Mouse (Mus musculus) heart, embryonic 14.5 days (tissue): ENCODE measurements around the gene Slc1a4. TPM values are rescaled to one million over a fixed set of nuclear protein-coding genes. Genes with fewer than 3 reads are reported as not detected.

Experiments used
- ATAC-seq: fragments of 200-750 bp; cut with Nextera tagmentation; 2 replicates; pipeline ENCODE4 v1.8.0; 2017; ENCODE audit warnings: low read depth, moderate TSS enrichment; ENCODE audit not compliant: insufficient number of reproducible peaks, insufficient read depth, low FRiP score
- H3K27ac ChIP-seq, 2 experiments: fragments of 200-500 bp in 1 of 2; fragments of 300-500 bp in 1 of 2; sonication (generic) in 1 of 2; replicated peaks in 1 of 2; 2 replicates each; pipeline ENCODE4 v1.5.1; 2012 to 2014; ENCODE audit warnings: low read depth in 2 of 2, low read length in 2 of 2, control low read depth in 1 of 2, mild to moderate bottlenecking in 1 of 2, mixed read lengths in 1 of 2; ENCODE audit not compliant: control insufficient read depth in 1 of 2, insufficient read depth in 1 of 2
- H3K27me3 ChIP-seq: fragments of 300-500 bp; sonication (generic); 2 replicates; pipeline ENCODE4 v1.6.1; 2014; ENCODE audit warnings: mild to moderate bottlenecking, low read length, control low read depth; ENCODE audit not compliant: control insufficient read depth, insufficient read depth
- H3K36me3 ChIP-seq: fragments of 300-500 bp; sonication (generic); 2 replicates; pipeline ENCODE4 v1.6.1; 2014; ENCODE audit warnings: mild to moderate bottlenecking, control low read depth, low read length, mixed read lengths; ENCODE audit not compliant: control insufficient read depth, insufficient read depth
- H3K4me1 ChIP-seq, 2 experiments: fragments of 200-500 bp in 1 of 2; fragments of 300-500 bp in 1 of 2; sonication (generic) in 1 of 2; 2 replicates each; pipeline ENCODE4 v1.6.1; 2012 to 2014; ENCODE audit warnings: low read length in 2 of 2, control low read depth in 1 of 2, mixed read lengths in 1 of 2; ENCODE audit not compliant: control insufficient read depth in 2 of 2, insufficient read depth in 2 of 2
- H3K4me2 ChIP-seq: fragments of 300-500 bp; sonication (generic); 2 replicates; pipeline ENCODE4 v1.6.1; 2014; ENCODE audit warnings: mild to moderate bottlenecking, low read length
- H3K4me3 ChIP-seq, 2 experiments: fragments of 200-500 bp in 1 of 2; fragments of 300-500 bp in 1 of 2; sonication (generic) in 1 of 2; 2 replicates each; pipeline ENCODE4 v1.5.1; 2012 to 2014; ENCODE audit warnings: low read length in 2 of 2, mild to moderate bottlenecking in 2 of 2, control low read depth in 1 of 2, low read depth in 1 of 2, moderate library complexity in 1 of 2; ENCODE audit not compliant: control insufficient read depth in 1 of 2, insufficient read depth in 1 of 2
- H3K9ac ChIP-seq: fragments of 300-500 bp; sonication (generic); 2 replicates; pipeline ENCODE4 v1.6.1; 2014; ENCODE audit warnings: mild to moderate bottlenecking, low read length
- H3K9me3 ChIP-seq: fragments of 300-500 bp; sonication (generic); 2 replicates; pipeline ENCODE4 v1.6.1; 2016; ENCODE audit warnings: low read length, control low read depth; ENCODE audit not compliant: control insufficient read depth
- WGBS: fragments of 180-500 bp; shearing (Covaris S2); extraction: QIAGEN DNeasy Blood & Tissue Kit; methylation state at CpG from one replicate; pipeline ENCODE4 v1.1.7; 2014; 5-methylcytosine and 5-hydroxymethylcytosine counted together
- polyA plus RNA-seq: library from polyadenylated mRNA; unstranded; fragments of >200 nt; fragmentation: Nextera tagmentation; extraction: Ambion mirVana; gene quantifications from 2 replicates; pipeline ENCODE4 v1.2.1, GENCODE M21; 2014

Slc1a4 gene
- polyA plus RNA-seq, 1 experiment from 2014 or later, result 7.5 TPM

GRCm38 (mm10) chr11:20357684-20358447 lies 25.4 kb upstream of the Slc1a4 start:
- Histone ChIP-seq H3K4me1 (no peaks in the 10 kb centered on the region), H3K36me3 (no peaks in the 10 kb centered on the region), H3K27ac (no peak overlapping the region), H3K9me3 (no peaks in the 10 kb centered on the region), H3K4me2 (no peak overlapping the region), H3K27me3 (no peaks in the 10 kb centered on the region), H3K9ac (no peak overlapping the region), H3K4me3 (no peak overlapping the region)
- WGBS, result 70% methylated on average over 9 of the region's 9 CpGs
- no peak for ATAC-seq

GRCm38 (mm10) chr11:20348466-20348865 lies 16.0 kb upstream of the Slc1a4 start:
- H3K9ac ChIP-seq, result no peak overlapping the region
- no peaks in the 10 kb centered on the region for H3K9me3 ChIP-seq
- peaks cover 0 to 5% of the 10 kb centered on the region in 2 experiments; a peak in 1 of 4 replicates for H3K4me1 ChIP-seq
- WGBS, result 81% methylated on average over 2 of the region's 2 CpGs
- ATAC-seq, result no peak
- no peak overlapping the region for H3K4me2 ChIP-seq
- no peak overlapping the region for H3K4me3 ChIP-seq
- no peaks in the 10 kb centered on the region for H3K36me3 ChIP-seq
- H3K27me3 ChIP-seq, result no peaks in the 10 kb centered on the region
- no peak overlapping the region for H3K27ac ChIP-seq

- Histone ChIP-seq H3K4me2 (no peak overlapping the region), H3K9ac (no peak overlapping the region), H3K36me3 (no peaks in the 10 kb centered on the region), H3K4me3 (no peak overlapping the region), H3K4me1 (peaks cover 0 to 5% of the 10 kb centered on the region in 2 experiments; a peak in 1 of 4 replicates), H3K27me3 (no peaks in the 10 kb centered on the region), H3K27ac (no peak overlapping the region), H3K9me3 (no peaks in the 10 kb centered on the region)
- 37% methylated on average over 6 of the region's 6 CpGs for WGBS
- no peak for ATAC-seq
Observed at GRCm38 (mm10) chr11:20347548-20347947, 15.0 kb upstream of the Slc1a4 start.

GRCm38 (mm10) chr11:20346369-20346768 lies 13.9 kb upstream of the Slc1a4 start:
- peaks cover 0 to 5% of the 10 kb centered on the region in 2 experiments; a peak in 1 of 4 replicates for H3K4me1 ChIP-seq
- H3K9me3 ChIP-seq, result no peaks in the 10 kb centered on the region
- H3K4me3 ChIP-seq, result no peak overlapping the region
- 69% methylated on average over 2 of the region's 2 CpGs for WGBS
- no peaks in the 10 kb centered on the region for H3K36me3 ChIP-seq
- H3K27me3 ChIP-seq, result no peaks in the 10 kb centered on the region
- no peak overlapping the region for H3K9ac ChIP-seq
- no peak overlapping the region for H3K27ac ChIP-seq
- no peak for ATAC-seq
- H3K4me2 ChIP-seq, result no peak overlapping the region

- no peak overlapping the region for H3K27ac ChIP-seq
- H3K36me3 ChIP-seq, result no peaks in the 10 kb centered on the region
- no peak overlapping the region for H3K9ac ChIP-seq
- no peak overlapping the region for H3K4me2 ChIP-seq
- H3K9me3 ChIP-seq, result no peaks in the 10 kb centered on the region
- no peaks in the 10 kb centered on the region for H3K27me3 ChIP-seq
- WGBS, result 88% methylated on average over 4 of the region's 4 CpGs
- H3K4me3 ChIP-seq, result no peak overlapping the region
- ATAC-seq, result no peak
- H3K4me1 ChIP-seq, result peaks cover 0 to 5% of the 10 kb centered on the region in 2 experiments; a peak in 1 of 4 replicates
Observed at GRCm38 (mm10) chr11:20343952-20344351, 11.4 kb upstream of the Slc1a4 start.

- WGBS, result 52% methylated on average over 1 of the region's 1 CpGs
- no peak for ATAC-seq
Observed at GRCm38 (mm10) chr11:20341598-20341997, 9.1 kb upstream of the Slc1a4 start.

GRCm38 (mm10) chr11:20338703-20339102 lies 6.2 kb upstream of the Slc1a4 start:
- 54% methylated on average over 2 of the region's 2 CpGs for WGBS
- Histone ChIP-seq H3K27me3 (no peaks in the 10 kb centered on the region), H3K36me3 (no peaks in the 10 kb centered on the region), H3K4me3 (no peak overlapping the region), H3K9me3 (no peaks in the 10 kb centered on the region), H3K4me2 (no peak overlapping the region), H3K27ac (no peak overlapping the region), H3K9ac (no peak overlapping the region), H3K4me1 (0 out of 4 replicates have a peak, but pooled peaks cover 0 to 3% of the 10 kb centered on the region in 2 experiments)
- no peak for ATAC-seq

More at GRCm38 (mm10) chr11:20341598-20341997, 9.1 kb upstream of the Slc1a4 start:
- Histone ChIP-seq H3K4me2 (no peak overlapping the region), H3K27me3 (no peaks in the 10 kb centered on the region), H3K9me3 (no peaks in the 10 kb centered on the region), H3K27ac (no peak overlapping the region), H3K36me3 (no peaks in the 10 kb centered on the region), H3K4me1 (no peaks in the 10 kb centered on the region), H3K4me3 (no peak overlapping the region), H3K9ac (no peak overlapping the region)
